Mouse (Mus musculus): ENCODE results near the gene Defb38. TPM values are rescaled to one million over a fixed set of nuclear protein-coding genes. Genes with fewer than 3 reads are reported as not detected.

Defb38 gene
- not detected for total RNA-seq (2021)

DNA sequence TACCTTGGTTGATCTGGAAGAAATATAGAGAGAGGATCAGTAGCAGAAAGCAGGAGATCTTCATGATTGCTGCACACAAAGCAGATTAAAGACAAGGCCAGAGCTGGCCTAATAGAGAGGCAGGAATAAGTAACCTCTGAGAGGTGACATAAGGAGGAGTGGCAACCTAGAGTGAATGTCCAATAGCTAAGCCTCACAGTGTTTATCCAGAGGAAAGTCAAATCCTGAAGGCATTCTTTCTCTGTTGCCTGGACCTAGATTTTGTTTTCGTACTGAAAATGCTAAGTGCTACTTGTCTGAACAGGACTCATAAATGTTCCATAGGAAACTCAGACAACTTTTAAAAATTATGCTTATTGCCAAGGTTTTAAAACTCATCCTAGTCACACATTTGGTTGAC is at the start of gene Defb38:
TSS of gene Defb38 (minus strand) at position 101 of the 400 bp plus-strand sequence.
- DNase-seq: no peak

- no peak for DNase-seq
Observed at GRCm38 (mm10) chr8:19066013-19066412, 39.6 kb upstream of the Defb38 start.

- DNase-seq: no peak
Observed at GRCm38 (mm10) chr8:19064710-19065109, 38.3 kb upstream of the Defb38 start, which contains the start of gene Defb39. Gene Defb39, minus strand, starts transcription at chr8:19064810.

DNA sequence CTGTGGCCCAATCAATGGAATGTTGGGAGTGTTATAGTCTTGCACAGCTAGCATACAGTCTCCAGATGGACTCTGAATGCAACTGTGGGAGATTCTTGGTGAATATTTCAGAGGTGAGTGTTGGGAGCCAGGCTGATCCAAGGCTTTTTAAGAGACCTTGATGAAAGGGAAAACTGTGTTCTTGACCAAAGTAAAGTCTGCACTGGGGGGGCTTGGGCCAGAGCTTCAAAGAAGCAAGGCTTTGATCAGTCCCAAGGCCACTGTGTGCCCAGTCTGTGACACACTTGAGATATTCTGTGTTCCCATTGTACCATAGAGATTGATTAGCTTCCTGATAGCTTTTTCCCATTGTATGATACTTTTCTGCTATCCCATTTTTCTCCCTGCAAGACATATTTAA is 36.5 kb upstream of the Defb38 start:
- DNase-seq: no peak

GRCm38 (mm10) chr8:19045242-19045641 is 18.9 kb upstream of the Defb38 start:
- DNase-seq: no peak

Other genes with a start within 250 kb of the Defb38 start
- not detected for gene Defb40, start 48.3 kb downstream of the Defb38 start, total RNA-seq (2021)
- not detected for gene Defb37, start 35.5 kb downstream of the Defb38 start, total RNA-seq (2021)
- gene Defb39, start 38.2 kb upstream of the Defb38 start, total RNA-seq (2021): not detected
- gene Defb12, start 88.3 kb upstream of the Defb38 start, total RNA-seq (2021): not detected
- not detected for gene Defb34, start 97.2 kb upstream of the Defb38 start, total RNA-seq (2021)
- gene Gm45826, start 114.2 kb upstream of the Defb38 start, total RNA-seq (2021): not detected
- not detected for gene Defb14, start 167.8 kb upstream of the Defb38 start, total RNA-seq (2021)
- not detected for gene Defb4, start 172.1 kb upstream of the Defb38 start, total RNA-seq (2021)
- not detected for gene Defb6, start 198.9 kb upstream of the Defb38 start, total RNA-seq (2021)
- gene Defb46, start 213.3 kb upstream of the Defb38 start, total RNA-seq (2021): not detected
- not detected for gene Defb5, start 221.0 kb upstream of the Defb38 start, total RNA-seq (2021)